19 mouse cellular contexts compared by ENCODE assay signal in the genomic region with DNA sequence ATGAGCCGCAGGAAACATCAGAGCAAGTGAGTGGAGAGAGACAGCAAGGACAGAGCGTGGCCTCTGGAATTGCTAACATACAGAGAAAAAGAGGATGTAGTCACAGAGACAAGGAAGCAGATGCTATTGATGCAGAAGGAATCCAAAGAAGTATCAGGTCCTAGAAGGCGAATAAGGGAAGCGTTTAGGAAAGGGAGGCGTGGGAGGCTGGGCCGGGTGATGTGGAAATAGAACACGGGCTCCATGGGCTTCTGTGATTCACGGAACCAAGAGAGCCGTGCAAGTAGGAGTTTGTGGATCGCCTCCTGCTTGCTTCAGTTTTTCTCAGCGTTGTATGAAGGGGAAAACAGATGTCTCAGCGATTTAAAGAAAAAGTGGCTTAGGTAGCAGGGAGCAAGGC.
DNase-seq lines count a peak whose midpoint lies in the region; ATAC-seq lines count a peak whose summit lies in the region.
"Had no signal": no experiment of that assay in that cellular context is flagged by ENCODE, and none has a peak within 500 bp of the region (broad histone marks: within the 10 kb centered on the region; RNA-seq: fewer than 3 reads in every experiment).

No protein-coding gene starts in this region.

- no peaks in the 10 kb centered on the region for H3K9me3 ChIP-seq in heart, embryonic 12.5 days (replicated peaks)
- H3K9me3 ChIP-seq: embryonic facial prominence, embryonic 15.5 days; forebrain, embryonic 12.5 days; heart, embryonic 10.5 days; neural tube, embryonic 12.5 days had no signal

- peak; percentile 97 for ATAC-seq in granulocyte monocyte progenitor cell, adult 5-6 weeks (replicated peaks; ENCODE audit: poor library complexity, severe bottlenecking)
- no peak for ATAC-seq in heart, embryonic 12.5 days (ENCODE audit: insufficient number of reproducible peaks, low FRiP score)
- ATAC-seq: midbrain, embryonic 16.5 days had no signal

- H3K9ac ChIP-seq in heart, embryonic 12.5 days: no peak overlapping the region
- H3K9ac ChIP-seq: embryonic facial prominence, embryonic 15.5 days; forebrain, embryonic 12.5 days; lung, embryonic 14.5 days; neural tube, embryonic 12.5 days had no signal

- WGBS in heart, embryonic 12.5 days: 84% methylated on average over 12 of the region's 12 CpGs

- no peak overlapping the region for H3K4me3 ChIP-seq in heart, embryonic 12.5 days
- H3K4me3 ChIP-seq: embryonic facial prominence, embryonic 15.5 days; forebrain, embryonic 12.5 days; heart, embryonic 10.5 days; neural tube, embryonic 12.5 days had no signal

- H3K27ac ChIP-seq in heart, embryonic 12.5 days (ENCODE audit: poor library complexity, severe bottlenecking): no peak overlapping the region
- H3K27ac ChIP-seq: embryonic facial prominence, embryonic 15.5 days; forebrain, embryonic 12.5 days; heart, embryonic 10.5 days; neural tube, embryonic 12.5 days had no signal

- H3K4me2 ChIP-seq in heart, embryonic 12.5 days: no peak overlapping the region
- H3K4me2 ChIP-seq: embryonic facial prominence, embryonic 15.5 days; forebrain, embryonic 12.5 days; lung, embryonic 14.5 days; neural tube, embryonic 12.5 days had no signal

- no peaks in the 10 kb centered on the region; the same call in 1 of the 2 replicates for H3K4me1 ChIP-seq in heart, embryonic 12.5 days (replicated peaks)
- H3K4me1 ChIP-seq: embryonic facial prominence, embryonic 15.5 days; forebrain, embryonic 12.5 days; neural tube, embryonic 12.5 days had no signal

- peak; percentile 95 for DNase-seq in heart, adult 11 months
- no peak for DNase-seq in heart, postnatal 4 days
- DNase-seq in left cerebral cortex, adult 9 months (ENCODE audit: low spot score in 2 of 2): peak; percentile 73 to 88
- DNase-seq in right cerebral cortex, postnatal 10 days (ENCODE audit: low spot score in 2 of 2): peak; percentile 59 to 75
- no peak for DNase-seq in B cell, adult 2 months
- DNase-seq in kidney, adult 8-10 months: no peak
- DNase-seq: adrenal gland, postnatal 25 days; gastrocnemius, postnatal 10 days; kidney, adult 9 months; lung, embryonic 14.5 days; thymus, postnatal 4 days had no signal

- peaks cover 6% of the 10 kb centered on the region for H3K36me3 ChIP-seq in heart, embryonic 12.5 days

- no peaks in the 10 kb centered on the region for H3K27me3 ChIP-seq in heart, embryonic 12.5 days (replicated peaks)
- H3K27me3 ChIP-seq: CH12.LX; embryonic facial prominence, embryonic 15.5 days; forebrain, embryonic 12.5 days; neural tube, embryonic 12.5 days had no signal

Comparison
In these comparisons a context has a peak if more than half of its experiments do, and no peak if none do; other contexts are left out.
1. DNase-seq: peak in heart, adult 11 months (single experiment), left cerebral cortex, adult 9 months (2 of 2) and right cerebral cortex, postnatal 10 days (2 of 2); none in heart, postnatal 4 days (single experiment), B cell, adult 2 months (0 of 2) and kidney, adult 8-10 months (0 of 2).